Mouse (Mus musculus) kidney, adult 2 months (tissue): ENCODE measurements around the gene Adra2b. TPM values are rescaled to one million over a fixed set of nuclear protein-coding genes. Genes with fewer than 3 reads are reported as not detected.

ENCODE experiments used
- DNase-seq: peaks from one replicate; pipeline ENCODE4 v3.0.0; 2021
- H3K27ac ChIP-seq: fragments of 200-500 bp; 2 replicates; pipeline ENCODE4 v1.5.1; 2012; ENCODE audit warnings: low read depth, low read length, control low read depth, inconsistent platforms; ENCODE audit not compliant: insufficient read depth
- H3K27me3 ChIP-seq: fragments of 200-500 bp; replicated peaks from 2 replicates; pipeline ENCODE4 v1.6.1; 2012; ENCODE audit warnings: mild to moderate bottlenecking, moderate library complexity, low read length, inconsistent platforms; ENCODE audit not compliant: control insufficient read depth, insufficient read depth
- H3K36me3 ChIP-seq: fragments of 200-500 bp; 2 replicates; pipeline ENCODE4 v1.6.1; 2012; ENCODE audit warnings: mild to moderate bottlenecking, moderate library complexity, low read length, inconsistent platforms; ENCODE audit not compliant: control insufficient read depth, insufficient read depth
- H3K4me1 ChIP-seq: fragments of 200-500 bp; 2 replicates; pipeline ENCODE4 v1.6.1; 2011; ENCODE audit warnings: low read length; ENCODE audit not compliant: control insufficient read depth, insufficient read depth
- H3K4me3 ChIP-seq: fragments of 200-500 bp; 2 replicates; pipeline ENCODE4 v1.5.1; 2011; ENCODE audit warnings: mild to moderate bottlenecking, low read depth, low read length, control low read depth; ENCODE audit not compliant: insufficient read depth
- CTCF ChIP-seq: fragments of 200-500 bp; conservative IDR thresholded peaks from 2 replicates; pipeline ENCODE4 v1.5.1; 2011; ENCODE audit warnings: low read depth, mild to moderate bottlenecking, control low read depth, low read length, moderate library complexity, mixed read lengths; ENCODE audit not compliant: insufficient read depth, insufficient read length
- POLR2A ChIP-seq: fragments of 200-500 bp; IDR thresholded peaks from one replicate; pipeline ENCODE4 v1.6.1; 2011; ENCODE audit warnings: low read depth, low read length, control low read depth
- WGBS: fragments of 180-500 bp; shearing (Covaris S2); methylation state at CpG from one replicate; pipeline ENCODE4 v1.1.7; 2018; 5-methylcytosine and 5-hydroxymethylcytosine counted together
- polyA plus RNA-seq: library from polyadenylated mRNA; depleted of rRNA; stranded (reverse); fragments of >200 nt; gene quantifications from 2 replicates; pipeline ENCODE4 v1.2.3, GENCODE M21; 2012

The Adra2b gene
- polyA plus RNA-seq, 1 experiment: 64.7 TPM

DNA sequence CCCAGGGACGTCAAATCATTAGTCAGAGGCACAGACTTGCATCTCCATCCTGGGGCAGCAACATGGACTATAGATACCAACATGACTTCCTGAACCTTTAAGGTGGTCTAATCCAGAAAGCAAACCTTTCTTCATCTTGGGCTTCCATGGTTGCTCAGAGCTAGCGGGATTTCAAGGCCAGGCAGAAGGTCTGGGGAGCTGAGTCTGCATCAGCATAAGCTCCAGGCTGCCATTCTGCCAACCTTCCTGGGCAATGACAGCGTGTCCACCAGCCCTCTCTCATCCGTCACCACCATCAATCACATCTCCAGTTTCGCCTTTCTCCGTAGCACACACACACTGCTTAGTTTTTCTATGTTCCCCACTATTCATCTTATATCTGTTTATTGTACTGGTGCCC lies 23.7 kb upstream of the Adra2b start:
- TF ChIP-seq POLR2A (no peak), CTCF (no peak)

DNA sequence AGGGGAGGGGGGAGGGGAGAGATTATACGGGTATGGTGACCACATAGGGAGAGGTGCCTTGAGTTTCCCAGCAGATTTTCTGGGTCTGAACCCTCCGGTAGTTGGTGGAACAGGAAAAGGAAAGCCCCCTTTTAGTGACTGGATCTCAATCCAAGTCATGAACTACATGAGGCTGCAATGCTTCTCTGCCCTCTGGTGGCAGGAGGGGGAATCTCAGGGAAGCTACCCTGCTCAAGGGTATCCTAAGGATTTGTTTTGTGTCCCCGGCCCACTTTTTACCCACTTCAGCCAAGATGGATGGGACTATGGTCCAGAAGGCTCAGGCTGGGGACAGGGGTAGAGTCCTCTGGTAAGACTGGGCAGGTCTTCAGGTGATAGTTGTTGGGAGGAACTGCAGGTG lies 21.8 kb upstream of the Adra2b start:
- TF ChIP-seq POLR2A (no peak), CTCF (peak; percentile 82)
- Histone ChIP-seq H3K4me1 (no peaks in the 10 kb centered on the region), H3K27me3 (no peaks in the 10 kb centered on the region), H3K36me3 (no peaks in the 10 kb centered on the region), H3K27ac (no peak overlapping the region), H3K4me3 (no peak overlapping the region)
- peak; percentile 63 for DNase-seq
- 5% methylated on average over 3 of the region's 3 CpGs for WGBS

More for the DNA sequence above, 23.7 kb upstream of the Adra2b start:
- Histone ChIP-seq H3K27ac (no peak overlapping the region), H3K27me3 (no peaks in the 10 kb centered on the region), H3K36me3 (no peaks in the 10 kb centered on the region), H3K4me3 (no peak overlapping the region), H3K4me1 (no peaks in the 10 kb centered on the region)
- 86% methylated on average over 6 of the region's 6 CpGs for WGBS
- DNase-seq: no peak

DNA sequence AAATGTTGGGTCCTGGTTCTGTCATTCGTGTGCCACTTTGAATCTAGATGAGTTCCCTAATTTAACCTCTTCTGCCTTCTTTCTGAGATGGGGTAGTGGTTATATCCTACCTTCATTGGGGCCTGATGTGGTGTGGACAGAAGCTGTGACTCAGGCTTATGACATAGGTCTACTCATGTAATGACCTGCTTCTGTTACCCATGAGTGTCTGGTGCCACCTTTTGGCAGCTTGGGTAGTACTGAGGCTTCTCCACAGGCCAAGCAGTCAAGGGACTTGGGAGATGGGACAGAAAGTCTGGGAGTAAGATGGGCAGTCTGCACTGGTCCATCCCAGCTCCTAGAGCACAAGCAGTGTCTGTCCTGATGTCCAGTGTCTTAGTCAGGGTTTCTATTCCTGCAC lies 16.7 kb upstream of the Adra2b start:
- Histone ChIP-seq H3K4me3 (no peak overlapping the region), H3K27me3 (no peaks in the 10 kb centered on the region), H3K36me3 (no peaks in the 10 kb centered on the region), H3K4me1 (no peaks in the 10 kb centered on the region), H3K27ac (no peak overlapping the region)
- 100% methylated on average over 1 of the region's 1 CpGs for WGBS
- no peak for DNase-seq
- TF ChIP-seq CTCF (peak; percentile 52), POLR2A (no peak)

DNA sequence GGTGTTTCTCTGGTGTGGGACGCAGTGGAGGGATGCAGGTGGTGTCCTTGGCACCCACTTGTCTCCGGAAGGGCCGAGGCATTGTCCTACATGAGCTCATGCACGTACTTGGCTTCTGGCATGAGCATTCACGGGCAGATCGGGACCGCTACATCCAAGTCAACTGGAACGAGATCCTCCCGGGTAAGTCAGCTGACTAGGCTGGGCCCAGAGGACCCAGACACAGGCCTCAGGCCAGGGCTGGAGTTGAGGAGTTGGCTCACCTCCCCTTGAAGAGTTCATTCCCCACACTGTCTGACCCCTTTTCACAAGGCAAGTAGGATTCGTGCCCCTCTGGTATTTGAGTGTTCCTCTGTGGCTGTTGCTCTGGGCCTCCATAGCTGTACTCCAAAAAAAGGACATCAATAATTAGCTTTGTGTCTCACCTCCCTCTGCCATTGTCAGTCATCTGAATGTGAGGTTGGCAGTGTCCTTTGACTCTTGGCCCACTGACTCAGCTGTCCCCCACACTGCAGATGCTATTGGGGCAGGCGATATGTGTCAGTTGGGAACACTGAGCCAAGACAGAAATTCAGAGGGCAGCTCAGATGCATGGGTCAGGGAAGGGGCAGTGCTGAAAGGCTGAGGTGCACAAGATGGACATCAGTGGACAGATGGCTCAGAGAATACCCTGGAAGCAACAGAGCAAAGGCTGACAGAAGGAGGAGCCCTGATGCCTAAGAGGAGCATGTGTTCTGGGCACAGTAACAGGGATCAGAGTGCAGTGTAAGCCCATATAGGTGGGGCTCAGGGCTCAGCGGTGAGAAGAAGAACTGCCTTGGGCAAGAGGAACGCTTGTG lies 15.6 kb upstream of the Adra2b start:
- TF ChIP-seq CTCF (no peak), POLR2A (no peak)
- no peak overlapping the region for H3K27ac ChIP-seq
- no peaks in the 10 kb centered on the region for H3K36me3 ChIP-seq
- WGBS: 55% methylated on average over 13 of the region's 13 CpGs
- DNase-seq: no peak
- H3K4me1 ChIP-seq: no peaks in the 10 kb centered on the region
- H3K27me3 ChIP-seq: no peaks in the 10 kb centered on the region
- no peak overlapping the region for H3K4me3 ChIP-seq

DNA sequence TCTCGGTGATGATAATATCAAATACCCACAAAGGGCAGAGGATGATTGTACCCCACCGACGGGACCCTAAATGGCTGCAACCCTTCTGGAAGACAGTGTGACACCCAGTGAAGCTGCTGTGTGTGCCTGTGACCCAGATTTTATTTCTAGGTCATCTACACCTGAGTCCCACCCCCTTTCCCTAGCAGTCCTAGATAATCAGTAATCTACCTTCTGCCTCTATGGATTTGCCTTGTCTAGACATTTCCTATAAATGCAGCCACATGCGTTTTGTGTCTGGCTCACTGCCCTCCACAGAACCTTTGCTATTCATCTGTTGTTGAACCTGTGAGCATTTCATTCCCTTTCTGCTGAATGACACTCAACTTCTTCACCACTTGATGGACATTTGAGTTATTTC lies 9.1 kb upstream of the Adra2b start:
- TF ChIP-seq CTCF (no peak), POLR2A (no peak)
- Histone ChIP-seq H3K4me3 (no peak overlapping the region), H3K36me3 (no peaks in the 10 kb centered on the region), H3K4me1 (no peaks in the 10 kb centered on the region), H3K27me3 (no peaks in the 10 kb centered on the region), H3K27ac (no peak overlapping the region)
- WGBS: 41% methylated on average over 4 of the region's 4 CpGs
- DNase-seq: no peak

DNA sequence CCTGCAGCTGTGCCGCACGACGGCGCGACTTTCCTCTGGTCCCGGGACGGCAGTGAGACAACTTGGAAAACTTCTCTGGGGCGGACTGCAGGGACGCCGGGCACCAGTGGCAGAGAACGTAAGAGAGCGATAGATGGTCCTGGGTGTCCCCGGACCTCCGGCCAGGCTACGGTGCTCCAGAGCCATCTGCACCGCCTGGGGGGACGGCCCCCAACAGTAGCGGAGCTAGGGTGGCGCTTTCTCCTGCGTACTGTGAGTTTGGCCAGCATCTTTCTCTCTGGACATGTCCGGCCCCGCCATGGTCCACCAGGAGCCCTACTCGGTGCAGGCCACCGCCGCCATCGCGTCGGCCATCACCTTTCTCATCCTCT lies 259 bp downstream of the Adra2b start:
- TF ChIP-seq POLR2A: no peak
- no peak for TF ChIP-seq CTCF
- H3K27ac ChIP-seq: peak overlapping the region; percentile 89
- no peak for DNase-seq
- H3K36me3 ChIP-seq: no peaks in the 10 kb centered on the region
- H3K4me3 ChIP-seq: peak overlapping the region; percentile 61
- 1% methylated on average over 28 of the region's 28 CpGs for WGBS
- 0 out of 2 replicates have a peak, but pooled peaks cover 3% of the 10 kb centered on the region for H3K4me1 ChIP-seq
- H3K27me3 ChIP-seq: no peaks in the 10 kb centered on the region

DNA sequence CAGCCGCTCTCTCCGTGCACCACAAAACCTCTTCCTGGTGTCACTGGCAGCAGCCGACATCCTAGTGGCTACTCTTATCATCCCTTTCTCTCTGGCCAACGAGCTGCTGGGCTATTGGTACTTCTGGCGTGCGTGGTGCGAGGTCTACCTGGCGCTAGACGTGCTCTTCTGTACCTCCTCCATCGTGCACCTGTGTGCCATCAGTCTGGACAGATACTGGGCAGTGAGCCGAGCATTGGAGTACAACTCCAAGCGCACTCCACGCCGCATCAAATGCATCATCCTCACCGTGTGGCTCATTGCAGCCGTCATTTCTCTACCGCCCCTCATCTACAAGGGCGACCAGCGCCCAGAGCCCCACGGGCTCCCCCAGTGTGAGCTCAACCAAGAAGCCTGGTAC lies 688 bp downstream of the Adra2b start:
- Histone ChIP-seq H3K27ac (peak overlapping the region; percentile 89), H3K4me1 (0 out of 2 replicates have a peak, but pooled peaks cover 3% of the 10 kb centered on the region), H3K27me3 (no peaks in the 10 kb centered on the region), H3K36me3 (no peaks in the 10 kb centered on the region), H3K4me3 (peak overlapping the region; percentile 61)
- no peak for TF ChIP-seq CTCF
- no peak for TF ChIP-seq POLR2A
- 6% methylated on average over 20 of the region's 20 CpGs for WGBS
- peak; percentile 58 for DNase-seq

DNA sequence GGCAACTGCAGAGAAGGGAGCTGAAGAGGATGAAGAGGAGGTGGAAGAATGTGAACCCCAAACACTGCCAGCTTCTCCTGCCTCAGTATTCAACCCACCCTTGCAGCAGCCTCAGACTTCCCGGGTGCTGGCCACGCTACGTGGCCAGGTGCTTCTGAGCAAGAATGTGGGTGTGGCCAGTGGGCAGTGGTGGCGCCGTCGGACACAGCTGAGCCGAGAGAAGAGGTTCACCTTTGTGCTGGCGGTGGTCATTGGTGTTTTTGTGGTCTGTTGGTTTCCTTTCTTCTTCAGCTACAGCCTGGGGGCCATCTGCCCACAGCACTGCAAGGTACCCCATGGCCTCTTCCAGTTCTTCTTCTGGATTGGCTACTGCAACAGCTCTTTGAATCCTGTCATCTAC lies 1.4 kb downstream of the Adra2b start:
- 0 out of 2 replicates have a peak, but pooled peaks cover 3% of the 10 kb centered on the region for H3K4me1 ChIP-seq
- 12% methylated on average over 8 of the region's 8 CpGs for WGBS
- peak; percentile 82 for DNase-seq
- no peaks in the 10 kb centered on the region for H3K36me3 ChIP-seq
- peak overlapping the region; percentile 89 for H3K27ac ChIP-seq
- TF ChIP-seq CTCF: no peak
- no peaks in the 10 kb centered on the region for H3K27me3 ChIP-seq
- H3K4me3 ChIP-seq: peak overlapping the region; percentile 61
